Mouse (Mus musculus) limb, embryonic 13.5 days (tissue): ENCODE results near the gene Gngt2. TPM values are rescaled to one million over a fixed set of nuclear protein-coding genes. Genes with fewer than 3 reads are reported as not detected.

Experiments used
- ATAC-seq: fragments of 200-750 bp; cut with Nextera tagmentation; 2 replicates; pipeline ENCODE4 v1.8.0; 2017; ENCODE audit warnings: low read depth, moderate number of reproducible peaks, moderate TSS enrichment; ENCODE audit not compliant: low FRiP score
- H3K27ac ChIP-seq: fragments of 300-500 bp; sonication (generic); 2 replicates; pipeline ENCODE4 v1.5.1; 2015; ENCODE audit warnings: inconsistent platforms, mild to moderate bottlenecking, moderate library complexity
- H3K27me3 ChIP-seq: fragments of 300-500 bp; sonication (generic); 2 replicates; pipeline ENCODE4 v1.6.1; 2015; ENCODE audit warnings: mild to moderate bottlenecking, inconsistent platforms
- H3K36me3 ChIP-seq: fragments of 300-500 bp; sonication (generic); 2 replicates; pipeline ENCODE4 v1.6.1; 2015; ENCODE audit warnings: inconsistent platforms, mild to moderate bottlenecking, moderate library complexity
- H3K4me1 ChIP-seq: fragments of 300-500 bp; sonication (generic); 2 replicates; pipeline ENCODE4 v1.6.1; 2015; ENCODE audit warnings: inconsistent platforms
- H3K4me2 ChIP-seq: fragments of 300-500 bp; sonication (generic); replicated peaks from 2 replicates; pipeline ENCODE4 v1.6.1; 2015; ENCODE audit warnings: inconsistent platforms, mild to moderate bottlenecking, moderate library complexity
- H3K4me3 ChIP-seq: fragments of 300-500 bp; sonication (generic); 2 replicates; pipeline ENCODE4 v1.5.1; 2015; ENCODE audit warnings: moderate library complexity, mild to moderate bottlenecking, inconsistent platforms
- H3K9ac ChIP-seq: fragments of 300-500 bp; sonication (generic); 2 replicates; pipeline ENCODE4 v1.6.1; 2015; ENCODE audit warnings: mild to moderate bottlenecking, inconsistent platforms
- H3K9me3 ChIP-seq: fragments of 300-500 bp; sonication (generic); 2 replicates; pipeline ENCODE4 v1.6.1; 2016; ENCODE audit warnings: inconsistent platforms
- WGBS: fragments of 180-500 bp; shearing (Covaris S2); methylation state at CpG from one replicate; pipeline ENCODE4 v1.1.7; 2015; 5-methylcytosine and 5-hydroxymethylcytosine counted together
- polyA plus RNA-seq: library from polyadenylated mRNA; unstranded; fragments of >200 nt; fragmentation: Nextera tagmentation; extraction: Ambion mirVana; gene quantifications from 2 replicates; pipeline ENCODE4 v1.2.1, GENCODE M21; 2015

Gngt2 gene
- polyA plus RNA-seq, 1 experiment from 2014 or later = 11.2 TPM

DNA sequence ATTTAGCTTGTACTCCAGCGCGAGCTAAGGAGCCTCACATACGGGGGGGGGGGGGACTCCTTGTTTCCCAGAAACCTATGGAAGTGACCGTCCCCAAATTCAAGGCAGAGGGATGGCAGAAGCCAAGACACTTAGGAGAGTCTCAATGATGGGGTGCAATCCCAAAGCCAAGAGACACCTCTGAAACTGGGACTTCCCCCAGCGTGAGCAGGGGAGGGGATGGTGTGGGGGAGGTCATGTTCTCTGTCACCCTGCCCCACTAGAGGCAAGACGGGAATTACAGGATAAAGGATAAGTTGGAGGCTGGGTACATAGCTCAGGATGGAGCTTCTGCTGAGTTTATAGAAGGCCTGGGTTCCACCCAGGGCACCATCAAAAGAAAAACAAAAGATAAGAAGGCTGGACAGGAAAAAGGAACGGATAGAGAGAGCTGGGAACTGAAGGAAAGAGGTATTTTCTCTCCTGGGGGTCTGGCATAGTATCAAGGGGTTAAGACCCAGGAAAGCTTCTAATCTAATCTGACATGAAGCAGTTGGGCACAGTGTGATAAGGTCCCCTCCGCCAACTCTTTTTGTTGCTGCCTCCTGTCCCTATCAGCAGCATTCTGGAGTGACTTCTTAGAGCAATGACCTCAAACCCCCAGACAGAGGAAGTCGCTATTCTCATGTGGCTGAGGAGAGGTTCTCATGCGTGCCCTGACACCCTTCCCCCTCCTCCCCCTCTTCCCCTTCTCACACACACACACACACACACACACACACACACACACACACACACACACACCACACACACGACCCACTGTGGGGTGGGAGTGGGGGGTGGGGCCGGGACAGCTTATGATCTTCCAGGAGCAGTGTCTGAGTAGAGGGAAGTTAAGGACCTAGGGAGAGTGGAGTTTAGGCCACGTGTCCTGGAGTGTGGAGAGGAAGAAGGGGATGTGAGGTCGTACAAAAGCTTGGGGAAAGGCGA lies 2.0 kb upstream of the Gngt2 start:
- Histone ChIP-seq H3K9me3 (no peaks in the 10 kb centered on the region), H3K27me3 (peaks cover 84% of the 10 kb centered on the region), H3K4me2 (0 out of 2 replicates have a peak overlapping the region, but pooled peaks have one; percentile 17), H3K4me1 (peaks cover 57% of the 10 kb centered on the region), H3K27ac (no peak overlapping the region), H3K4me3 (no peak overlapping the region), H3K36me3 (no peaks in the 10 kb centered on the region), H3K9ac (no peak overlapping the region)
- no peak for ATAC-seq
- 15% methylated on average over 15 of the region's 15 CpGs for WGBS

GRCm38 (mm10) chr11:95835832-95836231 lies 1.2 kb upstream of the Gngt2 start:
- 40% methylated on average over 6 of the region's 6 CpGs for WGBS
- no peaks in the 10 kb centered on the region for H3K9me3 ChIP-seq
- no peak overlapping the region for H3K4me2 ChIP-seq
- peaks cover 76% of the 10 kb centered on the region for H3K27me3 ChIP-seq
- H3K27ac ChIP-seq = no peak overlapping the region
- H3K4me1 ChIP-seq = peaks cover 50% of the 10 kb centered on the region
- H3K4me3 ChIP-seq = no peak overlapping the region
- H3K9ac ChIP-seq = no peak overlapping the region
- no peak for ATAC-seq
- no peaks in the 10 kb centered on the region for H3K36me3 ChIP-seq

DNA sequence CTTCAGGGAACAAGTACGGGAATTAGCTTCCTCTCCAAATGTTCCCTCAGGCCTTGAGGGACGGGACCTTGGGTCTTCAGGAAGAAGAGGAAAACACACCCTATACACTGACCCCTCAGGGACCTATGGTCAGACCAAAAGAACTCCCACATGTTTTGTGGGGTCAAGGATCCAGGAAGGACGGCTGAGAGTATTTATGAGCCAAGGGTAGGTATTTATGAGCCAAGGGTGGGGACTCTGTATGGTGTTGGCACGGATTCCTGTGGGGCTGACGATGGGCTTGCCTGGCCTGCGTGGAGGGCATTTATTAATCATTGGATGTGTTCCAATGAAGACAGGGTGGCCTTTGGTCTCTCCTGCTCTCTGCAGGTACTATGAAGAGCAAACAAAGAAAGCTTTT lies 583 bp upstream of the Gngt2 start:
- no peak overlapping the region for H3K4me2 ChIP-seq

GRCm38 (mm10) chr11:95838598-95838997 lies 1.6 kb downstream of the Gngt2 start:
- ATAC-seq = no peak
- no peaks in the 10 kb centered on the region for H3K9me3 ChIP-seq
- H3K4me1 ChIP-seq = peaks cover 53% of the 10 kb centered on the region
- H3K27me3 ChIP-seq = peaks cover 59% of the 10 kb centered on the region
- H3K9ac ChIP-seq = no peak overlapping the region
- H3K4me2 ChIP-seq = no peak overlapping the region
- no peaks in the 10 kb centered on the region for H3K36me3 ChIP-seq
- no peak overlapping the region for H3K27ac ChIP-seq
- H3K4me3 ChIP-seq = no peak overlapping the region
- WGBS = 72% methylated on average over 4 of the region's 4 CpGs

More for the DNA sequence above, 583 bp upstream of the Gngt2 start:
- 29% methylated on average over 6 of the region's 6 CpGs for WGBS
- Histone ChIP-seq H3K27ac (0 out of 2 replicates have a peak overlapping the region, but pooled peaks have one; percentile 24), H3K4me3 (no peak overlapping the region), H3K27me3 (peaks cover 75% of the 10 kb centered on the region), H3K36me3 (no peaks in the 10 kb centered on the region), H3K9me3 (no peaks in the 10 kb centered on the region), H3K4me1 (peaks cover 44% of the 10 kb centered on the region), H3K9ac (no peak overlapping the region)
- no peak for ATAC-seq

DNA sequence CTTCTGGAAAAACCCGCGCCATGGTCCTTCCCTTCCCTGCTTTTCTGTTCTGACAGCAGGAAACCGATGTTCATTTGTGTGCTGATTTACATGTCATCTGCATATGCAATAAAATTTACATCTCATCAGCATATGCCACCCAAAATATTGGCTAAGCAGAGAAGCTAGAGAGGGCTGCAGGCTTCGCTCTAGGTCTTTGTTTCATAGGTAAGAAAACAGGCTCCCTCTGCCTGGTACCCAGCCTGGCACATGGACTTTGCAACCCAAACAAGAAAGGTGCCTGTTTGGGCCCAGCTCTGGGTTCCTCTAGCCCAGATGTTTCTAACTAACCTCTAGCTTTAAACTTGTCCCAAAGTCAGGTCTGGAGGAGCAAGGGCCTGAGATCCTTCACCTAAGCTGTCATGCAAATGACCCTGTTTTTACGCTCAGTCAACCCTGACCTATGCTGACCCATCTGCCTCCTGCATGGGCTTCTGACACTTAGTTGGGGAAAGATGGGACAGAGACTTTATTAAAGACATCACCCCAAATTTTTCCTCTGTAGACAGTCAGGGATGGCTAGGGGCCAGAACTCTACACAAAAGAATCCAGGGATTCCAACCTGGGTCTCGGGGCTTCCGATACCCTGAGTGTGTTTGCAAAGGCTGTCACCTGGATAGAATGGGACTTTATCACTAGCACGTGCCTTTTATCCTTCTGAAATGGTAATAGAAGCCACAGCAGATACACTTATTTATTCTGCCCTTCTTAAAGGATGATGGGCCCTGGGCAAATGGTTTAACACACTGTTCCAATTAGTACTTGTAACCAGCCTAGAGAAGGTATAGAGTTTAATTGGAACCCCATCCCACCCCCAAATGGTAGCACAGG lies 2.2 kb downstream of the Gngt2 start:
- H3K9ac ChIP-seq = no peak overlapping the region
- peaks cover 57% of the 10 kb centered on the region for H3K27me3 ChIP-seq
- no peak for ATAC-seq
- H3K9me3 ChIP-seq = no peaks in the 10 kb centered on the region
- H3K4me3 ChIP-seq = no peak overlapping the region
- peaks cover 46% of the 10 kb centered on the region for H3K4me1 ChIP-seq
- no peak overlapping the region for H3K4me2 ChIP-seq
- no peak overlapping the region for H3K27ac ChIP-seq
- H3K36me3 ChIP-seq = no peaks in the 10 kb centered on the region
- WGBS = 72% methylated on average over 8 of the region's 8 CpGs

DNA sequence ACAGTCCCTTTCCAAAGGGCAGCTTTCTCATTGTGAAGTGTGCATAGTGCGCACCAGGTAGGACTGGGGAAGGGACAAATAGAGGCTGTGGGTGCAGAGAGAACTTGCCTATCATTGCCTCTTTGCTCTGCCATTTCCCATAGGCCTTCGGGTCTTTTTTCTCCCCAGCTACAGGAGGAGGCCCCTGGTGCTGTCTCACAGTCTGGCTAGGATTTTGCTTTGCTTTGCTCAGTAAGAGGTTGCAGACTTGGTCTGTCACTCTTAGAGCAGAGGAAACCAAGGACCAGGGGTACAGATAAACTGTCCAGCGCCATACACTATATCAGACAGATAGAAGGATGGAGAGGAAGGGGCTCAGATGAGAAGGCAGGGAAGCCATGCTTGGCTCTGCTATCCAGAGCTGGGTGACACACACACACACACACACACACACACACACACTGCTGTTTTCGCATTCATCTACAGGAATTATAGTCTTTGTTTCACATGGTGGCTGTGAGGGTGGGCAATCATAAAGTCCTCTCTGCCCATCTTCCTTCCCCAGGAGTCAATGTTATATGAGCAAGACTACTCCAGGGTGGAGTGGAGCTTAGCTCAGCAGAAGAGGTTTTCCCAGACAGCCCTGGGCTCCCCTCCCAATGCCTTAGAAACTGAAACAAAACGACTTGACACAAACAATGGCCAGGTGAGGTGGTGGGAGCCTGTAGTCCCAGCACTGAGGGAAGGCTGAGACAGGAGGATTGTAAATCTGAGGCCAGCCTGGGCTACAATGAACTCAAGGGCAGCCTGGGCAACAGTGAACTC lies 3.9 kb downstream of the Gngt2 start:
- Histone ChIP-seq H3K4me2 (peak overlapping the region; percentile 47), H3K27ac (no peak overlapping the region), H3K4me3 (peak overlapping the region; percentile 19), H3K36me3 (no peaks in the 10 kb centered on the region), H3K9me3 (no peaks in the 10 kb centered on the region), H3K4me1 (peaks cover 33% of the 10 kb centered on the region), H3K27me3 (peaks cover 41% of the 10 kb centered on the region), H3K9ac (no peak overlapping the region)
- WGBS = 75% methylated on average over 5 of the region's 5 CpGs
- no peak for ATAC-seq

- no peak overlapping the region for H3K9ac ChIP-seq
- H3K27me3 ChIP-seq = peaks cover 36% of the 10 kb centered on the region
- peak overlapping the region; percentile 47 for H3K4me2 ChIP-seq
- H3K9me3 ChIP-seq = no peaks in the 10 kb centered on the region
- no peak for ATAC-seq
- H3K36me3 ChIP-seq = no peaks in the 10 kb centered on the region
- peaks cover 27% of the 10 kb centered on the region for H3K4me1 ChIP-seq
- WGBS = 61% methylated on average over 10 of the region's 10 CpGs
- peak overlapping the region; percentile 19 for H3K4me3 ChIP-seq
- no peak overlapping the region for H3K27ac ChIP-seq
Measured at GRCm38 (mm10) chr11:95841498-95841830, 4.4 kb downstream of the Gngt2 start.

GRCm38 (mm10) chr11:95842074-95842681 lies 5.2 kb downstream of the Gngt2 start, which contains the start of gene Abi3:
Gene Abi3, minus strand, starts transcription at chr11:95842476.
- no peaks in the 10 kb centered on the region for H3K9me3 ChIP-seq
- peak within 1 kb of the TSS; percentile 19 for H3K4me3 ChIP-seq
- peak within 1 kb of the TSS; percentile 35; the same call in 1 of the 2 replicates for H3K9ac ChIP-seq
- peaks cover 20% of the 10 kb centered on the region for H3K4me1 ChIP-seq
- 12% methylated on average over 11 of the region's 11 CpGs for WGBS
- H3K27ac ChIP-seq = peak within 1 kb of the TSS; percentile 15; the same call in 1 of the 2 replicates
- 0 out of 2 replicates have a peak, but pooled peaks have one; percentile 28 for ATAC-seq
- H3K4me2 ChIP-seq = peak within 1 kb of the TSS; percentile 47
- no peaks in the 10 kb centered on the region for H3K36me3 ChIP-seq
- H3K27me3 ChIP-seq = peaks cover 30% of the 10 kb centered on the region

DNA sequence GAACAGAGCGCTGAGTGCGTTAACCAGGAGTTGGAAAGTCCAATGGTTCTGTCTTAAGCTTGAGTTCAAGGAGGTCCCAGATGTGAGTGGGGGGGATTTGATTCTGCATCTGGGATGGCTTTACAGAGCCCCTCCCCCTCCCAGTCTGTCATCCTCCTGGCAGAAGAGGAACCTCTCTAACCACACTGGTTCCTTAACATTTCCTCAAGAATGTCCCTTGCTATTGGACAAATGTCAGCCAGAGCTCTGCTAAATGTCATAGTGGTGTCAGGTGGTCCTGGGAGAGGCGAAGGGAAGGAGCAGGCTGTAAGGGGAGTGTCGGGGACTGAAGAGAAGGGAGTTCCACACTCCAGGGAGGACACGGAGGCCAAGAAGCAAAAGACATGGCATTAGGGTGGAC lies 5.9 kb downstream of the Gngt2 start:
- H3K9me3 ChIP-seq = no peaks in the 10 kb centered on the region
- H3K27me3 ChIP-seq = peaks cover 24% of the 10 kb centered on the region
- no peak overlapping the region; the same call in 1 of the 2 replicates for H3K27ac ChIP-seq
- no peak overlapping the region for H3K9ac ChIP-seq
- H3K4me2 ChIP-seq = peak overlapping the region; percentile 1
- peaks cover 13% of the 10 kb centered on the region for H3K4me1 ChIP-seq
- WGBS = 60% methylated on average over 5 of the region's 5 CpGs
- no peak overlapping the region for H3K4me3 ChIP-seq
- ATAC-seq = no peak
- no peaks in the 10 kb centered on the region for H3K36me3 ChIP-seq

GRCm38 (mm10) chr11:95843421-95843950 lies 6.5 kb downstream of the Gngt2 start:
- no peak for ATAC-seq
- H3K36me3 ChIP-seq = no peaks in the 10 kb centered on the region
- no peak overlapping the region for H3K4me3 ChIP-seq

GRCm38 (mm10) chr11:95844935-95845334 lies 7.9 kb downstream of the Gngt2 start:
- ATAC-seq = no peak
- peaks cover 16% of the 10 kb centered on the region for H3K27me3 ChIP-seq
- no peak overlapping the region for H3K27ac ChIP-seq
- H3K9me3 ChIP-seq = no peaks in the 10 kb centered on the region
- no peak overlapping the region for H3K4me2 ChIP-seq
- WGBS = 64% methylated on average over 4 of the region's 4 CpGs
- H3K9ac ChIP-seq = no peak overlapping the region
- H3K4me1 ChIP-seq = peaks cover 13% of the 10 kb centered on the region
- H3K4me3 ChIP-seq = no peak overlapping the region
- no peaks in the 10 kb centered on the region for H3K36me3 ChIP-seq

More at GRCm38 (mm10) chr11:95843421-95843950, 6.5 kb downstream of the Gngt2 start:
- H3K9ac ChIP-seq = no peak overlapping the region
- H3K27ac ChIP-seq = no peak overlapping the region; the same call in 1 of the 2 replicates
- peaks cover 19% of the 10 kb centered on the region for H3K27me3 ChIP-seq
- H3K4me2 ChIP-seq = peak overlapping the region; percentile 1
- no peaks in the 10 kb centered on the region for H3K9me3 ChIP-seq
- H3K4me1 ChIP-seq = peaks cover 13% of the 10 kb centered on the region
- WGBS = 57% methylated on average over 6 of the region's 6 CpGs
